Mouse (Mus musculus) megakaryocyte, embryonic 14.5 days (primary cell): ENCODE results near the gene Bloc1s5.

Experiments used
- FLI1 ChIP-seq: IDR thresholded peaks from 2 replicates; pipeline ENCODE4 v1.6.1; 2012; ENCODE audit warnings: low read length, inconsistent platforms, mixed read lengths
- GATA1 ChIP-seq: IDR thresholded peaks from 3 replicates; pipeline ENCODE4 v1.6.1; 2012; ENCODE audit warnings: mixed read lengths, low read length, inconsistent platforms, borderline replicate concordance

DNA sequence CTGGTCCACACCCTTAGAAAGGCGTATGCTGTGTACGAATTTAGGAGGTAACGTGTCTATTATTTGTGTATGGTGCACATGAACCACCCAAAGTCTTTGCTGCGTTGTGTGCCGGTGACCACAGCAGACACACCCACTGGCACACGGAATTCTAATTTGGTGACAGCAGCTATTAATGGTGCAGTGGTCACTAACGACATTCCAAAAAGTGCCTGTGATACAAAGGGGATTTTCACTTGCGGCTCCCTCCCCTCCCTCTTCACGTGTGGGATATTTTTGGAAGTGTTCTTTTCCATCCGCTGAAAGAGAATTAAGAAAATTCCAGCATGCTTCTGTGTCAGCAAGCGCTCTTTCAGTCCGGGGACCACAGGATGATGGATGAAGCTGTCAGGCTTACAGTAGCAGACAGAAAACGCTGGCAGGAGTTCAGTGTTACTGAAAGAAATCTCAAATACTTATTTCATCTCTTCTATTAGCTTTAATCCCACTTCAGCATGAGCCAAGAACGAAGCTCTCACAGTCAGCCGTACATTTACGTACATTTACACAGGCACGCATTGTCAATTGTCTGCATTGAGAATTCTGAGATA is 32.6 kb downstream of the Bloc1s5 start:
- TF ChIP-seq FLI1 (no peak), GATA1 (no peak)
